Mouse (Mus musculus): ENCODE measurements around the gene Ccl27a.

Ccl27a gene

DNA sequence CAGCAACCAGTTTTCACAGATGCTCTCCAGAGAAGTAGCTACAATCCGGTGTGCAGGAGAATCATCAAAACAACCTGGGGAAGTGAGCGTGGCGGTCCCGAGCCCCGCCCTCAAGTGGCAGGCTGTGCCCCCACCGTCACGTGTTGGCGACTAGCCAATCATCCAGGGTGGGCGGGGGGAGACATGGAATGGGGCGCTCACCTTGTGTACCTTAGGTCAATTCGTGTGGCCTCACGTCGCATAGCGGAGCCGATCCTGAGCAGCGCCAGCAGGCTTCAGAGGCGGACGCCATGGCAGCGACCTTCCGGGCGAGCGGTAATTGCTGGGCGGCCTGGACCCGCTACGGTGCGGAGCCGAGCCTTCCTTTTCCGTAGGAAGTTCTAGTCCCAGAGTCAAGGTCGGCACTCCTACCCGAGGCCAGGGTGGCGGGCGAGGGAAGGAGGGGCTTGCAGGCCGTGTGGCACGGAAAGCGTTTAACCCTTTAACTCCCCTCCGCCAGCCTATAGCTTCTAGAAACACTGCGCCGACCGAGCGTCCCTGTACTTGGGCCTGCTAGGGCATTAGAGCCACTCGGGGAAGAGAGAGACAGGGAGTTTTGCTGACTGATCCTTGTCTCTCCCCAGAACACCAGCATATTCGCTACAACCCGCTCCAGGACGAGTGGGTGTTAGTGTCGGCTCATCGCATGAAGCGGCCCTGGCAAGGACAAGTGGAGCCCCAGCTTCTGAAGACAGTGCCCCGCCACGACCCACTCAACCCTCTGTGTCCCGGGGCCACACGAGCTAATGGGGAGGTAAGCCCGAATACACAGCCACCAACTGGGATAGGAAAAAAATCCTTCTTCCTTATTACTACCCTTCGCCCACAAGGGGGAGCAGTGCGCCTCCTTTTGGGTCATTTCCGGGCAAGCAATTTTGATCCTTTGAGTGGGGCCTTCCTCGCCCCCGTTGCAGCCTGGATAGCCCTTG is 18.4 kb downstream of the Ccl27a start, which contains the start of gene Sigmar1:
Sigmar1 (minus strand) TSS at position 820 of the 968 bp plus-strand sequence.
- no peak for DNase-seq (ENCODE audit: low read depth, low spot score)

- DNase-seq (ENCODE audit: low read depth, low spot score), result no peak
Observed at GRCm38 (mm10) chr4:41754797-41755337, 19.2 kb downstream of the Ccl27a start, which contains the start of gene Galt. Galt (plus strand) TSS chr4:41755228.

GRCm38 (mm10) chr4:41745021-41745420 is 29.0 kb downstream of the Ccl27a start:
- no peak for DNase-seq (ENCODE audit: low read depth, low spot score)

DNA sequence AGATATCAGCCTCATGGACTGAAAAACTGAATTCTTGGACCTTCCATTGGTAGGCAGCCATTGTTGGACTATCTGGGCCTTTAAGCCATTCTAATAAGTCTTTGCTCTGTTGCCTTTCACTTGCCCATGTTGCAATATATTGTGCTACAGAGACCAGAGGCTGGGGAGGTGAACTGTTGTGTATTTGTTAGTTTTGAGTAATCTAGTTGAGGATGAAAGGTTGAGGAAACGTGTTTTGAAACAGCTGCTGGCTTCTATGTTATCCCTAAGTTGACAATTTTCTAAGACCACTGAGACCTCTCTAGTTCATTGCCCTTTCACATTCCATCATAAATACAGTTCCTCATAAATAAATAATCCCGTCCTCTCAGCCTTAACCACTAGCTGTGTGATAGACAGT is 29.9 kb downstream of the Ccl27a start:
- no peak for DNase-seq (ENCODE audit: low read depth, low spot score)

DNA sequence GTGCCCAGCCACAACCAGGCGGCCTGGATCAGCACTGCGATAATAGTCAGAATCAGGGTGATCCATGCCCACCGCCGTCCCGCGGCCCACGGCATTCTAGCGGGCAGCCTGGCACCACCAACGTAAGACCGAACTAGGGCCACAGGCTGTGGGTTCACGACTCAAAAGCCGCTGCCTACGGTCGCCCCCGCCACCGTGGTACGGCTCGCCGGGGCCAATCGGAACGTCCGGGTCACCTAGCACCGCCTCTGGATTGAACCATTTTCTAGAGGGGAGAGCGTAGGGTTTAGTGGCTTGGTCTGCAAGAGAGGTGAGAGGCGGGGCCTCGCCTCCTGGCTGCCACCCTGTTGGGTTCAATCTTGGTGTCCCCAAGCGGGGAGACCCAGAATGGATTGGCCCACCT is 32.9 kb downstream of the Ccl27a start:
- DNase-seq (ENCODE audit: low read depth, low spot score), result peak; percentile 88

DNA sequence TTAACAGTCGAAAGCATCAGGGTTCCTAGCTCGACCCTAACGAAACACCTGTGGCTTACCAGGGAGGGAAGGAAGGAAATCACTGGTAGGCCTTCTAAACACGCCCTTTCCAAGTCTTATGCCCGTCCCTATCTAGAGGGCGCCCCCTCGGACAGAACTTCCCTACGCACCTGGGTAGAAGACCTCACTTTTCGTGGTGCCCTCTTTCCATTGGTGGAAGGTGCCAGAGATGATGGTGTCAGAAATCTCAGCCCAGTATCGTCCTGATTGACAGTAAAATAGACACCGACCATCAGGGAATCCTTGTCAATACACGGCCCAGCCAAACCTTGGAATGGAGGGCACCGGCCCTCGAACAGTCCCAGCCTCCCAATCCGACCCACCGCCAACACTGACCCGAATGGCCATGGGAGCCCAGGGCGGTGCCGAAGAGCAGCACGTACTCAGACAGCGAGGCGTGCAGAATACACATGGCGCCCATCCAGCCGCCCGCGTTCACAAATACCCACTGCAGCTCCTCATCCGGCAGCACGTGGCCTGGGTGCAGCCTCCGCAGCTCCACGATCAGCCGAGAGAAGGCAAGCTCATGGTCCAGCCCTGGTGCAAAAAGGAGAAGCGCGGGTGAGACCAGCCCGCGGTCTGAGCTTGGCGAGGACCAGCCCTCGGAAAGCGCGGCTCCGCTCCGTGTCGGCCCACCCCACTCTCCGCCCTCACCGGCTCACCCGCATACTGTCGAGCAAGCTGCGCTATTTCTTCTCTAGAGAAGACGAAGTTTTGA is 33.5 kb downstream of the Ccl27a start:
- DNase-seq (ENCODE audit: low read depth, low spot score), result no peak

DNA sequence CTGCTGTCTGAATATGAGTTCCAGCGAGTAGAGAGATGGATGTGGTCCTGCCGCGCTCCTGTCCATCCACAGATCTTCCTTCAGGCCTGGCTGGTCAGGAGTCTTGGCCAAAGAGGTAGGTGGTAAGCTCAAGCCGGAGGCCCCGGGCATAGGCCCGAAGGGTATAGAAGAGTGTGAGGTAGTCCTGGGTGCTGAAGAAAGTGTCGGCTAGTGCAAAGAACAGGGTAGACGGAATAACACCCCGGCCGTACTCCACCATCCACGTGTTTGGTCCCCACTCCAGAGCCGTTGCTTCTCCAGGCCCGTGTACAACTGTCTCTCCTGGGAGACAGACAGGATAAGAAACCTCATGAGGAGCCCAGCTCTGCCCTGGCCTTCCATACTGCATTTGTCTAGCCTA is 34.8 kb downstream of the Ccl27a start:
- no peak for DNase-seq (ENCODE audit: low read depth, low spot score)

- no peak for DNase-seq (ENCODE audit: low read depth, low spot score)
Observed at GRCm38 (mm10) chr4:41738256-41738603, 35.8 kb downstream of the Ccl27a start.

- peak; percentile 40 for DNase-seq (ENCODE audit: low read depth, low spot score)
Observed at GRCm38 (mm10) chr4:41737602-41738255, 36.3 kb downstream of the Ccl27a start.

DNA sequence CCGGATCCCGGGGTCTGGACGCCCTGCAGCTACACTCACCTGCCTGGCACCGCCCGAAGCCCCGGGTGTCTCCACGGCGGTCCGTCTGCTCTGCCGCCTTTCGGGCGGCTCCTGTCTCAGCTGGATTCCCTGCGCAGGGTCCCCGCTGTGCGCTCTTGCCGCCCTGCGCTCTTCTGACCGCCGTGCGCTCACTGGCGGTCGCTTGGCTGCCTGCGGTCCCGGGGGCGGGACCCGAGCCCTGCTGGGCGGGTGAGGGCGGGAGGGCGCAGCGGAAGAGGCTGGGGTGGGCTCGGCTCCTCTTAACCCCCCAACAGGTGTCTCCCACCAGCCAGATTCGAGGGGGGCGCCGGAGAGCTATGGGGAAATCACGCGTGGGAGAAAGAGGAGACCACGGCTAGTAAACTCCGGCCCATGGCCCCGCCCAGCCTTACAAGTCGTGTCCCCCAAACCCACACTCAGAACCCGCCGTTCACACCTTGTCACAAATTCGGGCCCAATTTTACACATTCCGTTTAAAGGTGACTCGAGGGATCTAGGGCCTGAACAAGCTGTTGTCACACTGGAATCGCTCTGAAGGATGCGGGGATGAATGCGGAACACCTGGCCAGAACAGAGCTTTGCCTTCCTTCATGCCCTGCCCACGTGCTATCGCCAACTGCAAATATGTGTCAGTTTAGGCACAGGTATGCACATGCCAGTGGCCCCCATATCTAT is 42.8 kb downstream of the Ccl27a start, which contains the start of gene Arid3c:
Arid3c (minus strand) TSS at position 91 of the 714 bp plus-strand sequence.
- no peak for DNase-seq (ENCODE audit: low read depth, low spot score)

DNA sequence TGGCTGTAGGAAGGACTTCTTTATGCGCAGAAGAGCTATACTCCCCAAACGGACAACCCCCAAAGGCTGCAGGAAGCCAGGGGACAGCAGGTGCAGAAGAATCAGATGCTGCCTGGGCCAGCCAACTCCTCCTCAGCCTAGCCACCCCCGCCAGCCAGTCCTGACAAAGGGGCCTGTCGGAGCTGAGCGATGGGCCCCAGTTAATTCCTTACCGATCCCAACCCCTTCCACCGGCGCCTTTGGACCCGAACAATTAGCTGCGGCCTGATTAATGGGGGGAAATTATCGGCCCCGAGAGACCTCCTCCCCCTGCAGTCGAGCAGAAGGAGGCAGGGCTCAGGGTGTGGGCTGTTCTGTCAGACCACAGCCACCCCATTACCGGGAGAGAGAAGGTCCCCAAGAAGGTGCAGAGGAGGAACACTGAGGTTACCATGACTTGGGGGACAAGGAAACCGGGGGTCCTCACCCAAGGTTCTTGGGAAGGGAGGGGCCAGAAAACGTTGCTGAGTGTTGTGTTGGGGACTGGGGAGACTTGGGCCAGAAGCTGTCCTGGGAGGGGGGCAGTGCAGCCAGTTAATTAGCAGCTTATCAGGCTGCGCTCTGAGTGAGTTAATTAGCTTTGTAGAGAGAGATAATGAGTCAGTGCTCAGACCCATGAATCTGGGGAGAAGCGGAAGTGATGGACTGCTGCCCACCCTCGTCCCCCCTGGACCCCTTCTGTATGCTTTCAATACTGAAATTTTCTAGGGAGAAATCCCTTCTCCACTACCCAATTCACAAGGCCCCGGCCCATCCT is 47.0 kb downstream of the Ccl27a start:
- DNase-seq (ENCODE audit: low read depth, low spot score), result no peak

GRCm38 (mm10) chr4:41722918-41723351 is 51.1 kb downstream of the Ccl27a start, which contains the start of gene Dctn3:
Dctn3 (minus strand) TSS chr4:41723170.
- peak; percentile 95 for DNase-seq (ENCODE audit: low read depth, low spot score)
